Mouse (Mus musculus) heart, embryonic 13.5 days (tissue): ENCODE data around the gene Caprin2. TPM values are rescaled to one million over a fixed set of nuclear protein-coding genes. Genes with fewer than 3 reads are reported as not detected.
A peak's percentile ranks its signal among the peaks of the same experiment; 100 is the strongest.
"Not testable (repeated sequence)": the region's sequence is repeated elsewhere in the genome, so short reads cannot be mapped to it uniquely, and the experiment has no call there.

ENCODE experiments used
- ATAC-seq: fragments of 200-750 bp; cut with Nextera tagmentation; 2 replicates; pipeline ENCODE4 v1.8.0; 2017; ENCODE audit warnings: moderate TSS enrichment; ENCODE audit not compliant: insufficient number of reproducible peaks, low FRiP score, low TSS enrichment; ENCODE audit errors: extremely low read depth
- H3K27ac ChIP-seq: fragments of 300-500 bp; sonication (generic); replicated peaks from 2 replicates; pipeline ENCODE4 v1.5.1; 2015; ENCODE audit warnings: moderate library complexity, mild to moderate bottlenecking, inconsistent platforms
- H3K27me3 ChIP-seq: fragments of 300-500 bp; sonication (generic); replicated peaks from 2 replicates; pipeline ENCODE4 v1.6.1; 2015; ENCODE audit warnings: mild to moderate bottlenecking, inconsistent platforms
- H3K36me3 ChIP-seq: fragments of 300-500 bp; sonication (generic); 2 replicates; pipeline ENCODE4 v1.6.1; 2015; ENCODE audit warnings: mild to moderate bottlenecking, inconsistent platforms
- H3K4me1 ChIP-seq: fragments of 300-500 bp; sonication (generic); 2 replicates; pipeline ENCODE4 v1.6.1; 2015; ENCODE audit warnings: inconsistent platforms
- H3K4me2 ChIP-seq: fragments of 300-500 bp; sonication (generic); 2 replicates; pipeline ENCODE4 v1.6.1; 2015; ENCODE audit warnings: inconsistent platforms, mild to moderate bottlenecking, moderate library complexity
- H3K4me3 ChIP-seq: fragments of 300-500 bp; sonication (generic); 2 replicates; pipeline ENCODE4 v1.5.1; 2015; ENCODE audit warnings: moderate library complexity, mild to moderate bottlenecking, inconsistent platforms
- H3K9ac ChIP-seq: fragments of 300-500 bp; sonication (generic); 2 replicates; pipeline ENCODE4 v1.6.1; 2015; ENCODE audit warnings: inconsistent platforms, mild to moderate bottlenecking, moderate library complexity
- H3K9me3 ChIP-seq: fragments of 300-500 bp; sonication (generic); 2 replicates; pipeline ENCODE4 v1.6.1; 2016; ENCODE audit warnings: inconsistent platforms
- WGBS: fragments of 180-500 bp; shearing (Covaris S2); methylation state at CpG from one replicate; pipeline ENCODE4 v1.1.7; 2015; ENCODE audit warnings: mixed read lengths; 5-methylcytosine and 5-hydroxymethylcytosine counted together
- polyA plus RNA-seq: library from polyadenylated mRNA; unstranded; fragments of >200 nt; fragmentation: Nextera tagmentation; extraction: Ambion mirVana; gene quantifications from 2 replicates; pipeline ENCODE4 v1.2.1, GENCODE M21; 2015

The Caprin2 gene
- polyA plus RNA-seq, result 11.6 and 11.7 TPM in 2 replicates

- Histone ChIP-seq H3K36me3 (no peaks in the 10 kb centered on the region), H3K27ac (peak within 1 kb of the TSS; percentile 89), H3K4me1 (peaks cover 8% of the 10 kb centered on the region), H3K9me3 (no peaks in the 10 kb centered on the region), H3K4me3 (peak within 1 kb of the TSS; percentile 85), H3K27me3 (no peaks in the 10 kb centered on the region), H3K9ac (peak within 1 kb of the TSS; percentile 91), H3K4me2 (peak within 1 kb of the TSS; percentile 91)
- under 1% methylated on average over 60 of the region's 65 CpGs for WGBS
- peak; percentile 95 for ATAC-seq
These were observed at the start of gene Caprin2 for GRCm38 (mm10) chr6:148895773-148896506. Caprin2 (minus strand) TSS chr6:148896237.

DNA sequence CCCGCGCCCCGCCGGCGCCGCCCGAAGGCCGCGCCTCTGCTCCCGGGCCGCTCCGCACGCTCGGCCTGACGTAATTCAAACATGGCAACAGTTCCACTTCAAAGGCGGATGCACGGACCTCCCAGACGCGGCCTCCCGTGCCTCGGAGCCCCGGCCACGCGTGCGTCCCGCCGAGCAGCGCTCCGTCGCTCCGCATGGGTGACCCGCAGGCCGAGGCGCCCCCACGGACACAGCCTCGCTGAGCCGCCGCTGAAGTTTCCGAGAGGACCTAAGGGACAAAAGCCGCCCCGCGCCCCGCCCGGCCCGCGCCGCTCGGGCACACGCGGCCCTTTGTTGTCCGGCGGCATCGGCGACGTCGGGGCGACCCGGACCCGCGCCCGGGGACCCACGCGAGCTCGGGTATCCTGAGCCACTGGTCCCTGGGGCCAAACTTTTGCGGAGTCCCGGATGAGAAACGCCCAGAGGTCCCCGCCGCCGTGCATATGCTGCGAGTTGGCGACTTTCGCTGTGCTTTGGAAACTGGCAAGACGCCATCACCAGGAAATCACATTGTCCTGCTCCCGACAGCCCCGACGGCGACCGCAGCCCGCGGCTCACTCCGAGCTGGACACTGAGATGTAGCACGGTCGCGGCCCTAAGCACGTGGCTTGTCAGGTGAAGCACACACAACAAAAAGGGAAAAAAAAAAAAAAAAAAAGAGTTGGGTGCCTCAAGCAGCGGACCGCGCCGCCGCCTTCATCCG lies 48.9 kb upstream of the Caprin2 start:
- WGBS, result under 1% methylated on average over 91 of the region's 92 CpGs
- Histone ChIP-seq H3K4me3 (peak overlapping the region; percentile 92), H3K36me3 (peaks cover 17% of the 10 kb centered on the region), H3K9me3 (no peaks in the 10 kb centered on the region), H3K4me2 (peak overlapping the region; percentile 87), H3K27ac (peak overlapping the region; percentile 95), H3K9ac (peak overlapping the region; percentile 89), H3K27me3 (no peaks in the 10 kb centered on the region), H3K4me1 (peaks cover 31% of the 10 kb centered on the region)
- ATAC-seq, result peak; percentile 56

DNA sequence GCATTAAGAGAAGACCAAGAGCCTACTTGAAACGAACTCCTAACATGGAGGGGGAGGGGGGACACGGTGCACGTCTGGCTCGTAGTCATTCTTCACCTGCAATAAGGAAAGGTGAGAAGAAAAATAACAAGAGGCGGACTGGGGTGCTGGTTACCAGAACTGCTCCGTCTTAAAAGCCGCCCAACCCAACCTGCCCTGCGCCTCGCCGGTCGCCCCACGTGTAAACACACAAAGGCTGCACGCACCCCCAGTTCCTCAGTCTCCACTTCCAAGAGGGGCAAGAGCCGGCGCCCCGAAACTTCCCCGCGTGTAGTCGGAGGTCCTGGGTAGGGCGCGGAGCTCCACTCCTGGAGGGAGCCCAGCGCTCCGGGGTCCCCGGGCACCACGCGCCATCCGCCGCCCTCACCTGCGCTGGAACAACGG lies 48.3 kb upstream of the Caprin2 start:
- Histone ChIP-seq H3K27me3 (no peaks in the 10 kb centered on the region), H3K4me2 (peak overlapping the region; percentile 87), H3K4me3 (peak overlapping the region; percentile 92), H3K36me3 (peaks cover 17% of the 10 kb centered on the region), H3K9ac (peak overlapping the region; percentile 89), H3K27ac (peak overlapping the region; percentile 95), H3K9me3 (no peaks in the 10 kb centered on the region), H3K4me1 (peaks cover 31% of the 10 kb centered on the region)
- peak; percentile 4; the same call in 1 of the 2 replicates for ATAC-seq
- 0% methylated on average over 28 of the region's 30 CpGs for WGBS

DNA sequence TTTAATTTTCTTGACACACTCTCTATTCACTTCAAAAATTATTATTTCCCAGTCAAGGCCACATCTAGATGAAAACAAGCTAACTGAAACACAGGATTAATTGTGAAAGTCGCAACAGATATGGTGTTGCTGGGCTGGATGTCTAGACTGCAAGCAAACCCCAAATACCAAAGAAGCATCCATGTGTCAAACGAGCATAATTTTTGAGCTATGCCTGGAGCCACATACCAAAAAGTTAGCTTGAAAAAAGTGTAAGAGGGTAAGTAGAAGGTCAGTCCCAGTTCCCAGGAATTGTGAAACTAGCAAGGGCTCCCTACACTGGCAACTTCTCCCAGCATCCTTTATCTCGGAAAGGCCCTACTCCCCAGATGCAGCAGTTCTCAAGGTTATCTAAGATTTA lies 47.7 kb upstream of the Caprin2 start:
- WGBS, result 24% methylated on average over 3 of the region's 3 CpGs
- peak overlapping the region; percentile 87 for H3K4me2 ChIP-seq
- peaks cover 17% of the 10 kb centered on the region for H3K36me3 ChIP-seq
- no peak for ATAC-seq
- no peaks in the 10 kb centered on the region for H3K27me3 ChIP-seq
- no peaks in the 10 kb centered on the region for H3K9me3 ChIP-seq
- peaks cover 31% of the 10 kb centered on the region for H3K4me1 ChIP-seq
- H3K9ac ChIP-seq, result peak overlapping the region; percentile 89
- H3K27ac ChIP-seq, result peak overlapping the region; percentile 95; the same call in 1 of the 2 replicates
- H3K4me3 ChIP-seq, result peak overlapping the region; percentile 92

DNA sequence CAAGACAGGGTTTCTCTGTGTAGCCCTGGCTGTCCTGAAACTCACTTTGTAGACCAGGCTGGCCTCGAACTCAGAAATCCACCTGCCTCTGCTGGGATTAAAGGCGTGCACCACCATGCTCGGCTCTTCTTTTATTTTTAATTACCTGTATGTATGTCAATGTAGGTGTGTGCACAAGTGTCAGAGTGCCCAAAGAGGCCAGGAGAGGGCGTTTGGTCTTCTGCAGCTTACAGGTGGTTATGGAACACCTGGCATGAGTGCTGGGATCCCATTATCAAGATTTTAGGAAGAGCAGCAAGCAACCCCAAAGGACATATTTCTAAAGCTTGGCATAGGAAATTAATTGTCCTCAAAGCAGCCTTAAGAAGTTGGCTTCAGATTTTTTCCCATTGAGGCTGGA lies 46.4 kb upstream of the Caprin2 start:
- no peak overlapping the region for H3K27ac ChIP-seq
- WGBS, result 82% methylated on average over 4 of the region's 4 CpGs
- H3K27me3 ChIP-seq, result no peaks in the 10 kb centered on the region
- H3K4me3 ChIP-seq, result no peak overlapping the region
- H3K4me2 ChIP-seq, result no peak overlapping the region; the same call in 1 of the 2 replicates
- H3K9me3 ChIP-seq, result no peaks in the 10 kb centered on the region
- H3K9ac ChIP-seq, result no peak overlapping the region
- H3K36me3 ChIP-seq, result peaks cover 17% of the 10 kb centered on the region
- no peak for ATAC-seq
- peaks cover 38% of the 10 kb centered on the region for H3K4me1 ChIP-seq

GRCm38 (mm10) chr6:148941880-148942279 lies 45.8 kb upstream of the Caprin2 start:
- peaks cover 17% of the 10 kb centered on the region for H3K36me3 ChIP-seq
- H3K9me3 ChIP-seq, result no peaks in the 10 kb centered on the region
- no peaks in the 10 kb centered on the region for H3K27me3 ChIP-seq
- H3K4me3 ChIP-seq, result no peak overlapping the region
- 61% methylated on average over 5 of the region's 5 CpGs for WGBS
- ATAC-seq, result no peak
- no peak overlapping the region for H3K4me2 ChIP-seq
- peaks cover 34% of the 10 kb centered on the region for H3K4me1 ChIP-seq
- H3K9ac ChIP-seq, result 0 out of 2 replicates have a peak overlapping the region, but pooled peaks have one; percentile 14
- no peak overlapping the region for H3K27ac ChIP-seq

DNA sequence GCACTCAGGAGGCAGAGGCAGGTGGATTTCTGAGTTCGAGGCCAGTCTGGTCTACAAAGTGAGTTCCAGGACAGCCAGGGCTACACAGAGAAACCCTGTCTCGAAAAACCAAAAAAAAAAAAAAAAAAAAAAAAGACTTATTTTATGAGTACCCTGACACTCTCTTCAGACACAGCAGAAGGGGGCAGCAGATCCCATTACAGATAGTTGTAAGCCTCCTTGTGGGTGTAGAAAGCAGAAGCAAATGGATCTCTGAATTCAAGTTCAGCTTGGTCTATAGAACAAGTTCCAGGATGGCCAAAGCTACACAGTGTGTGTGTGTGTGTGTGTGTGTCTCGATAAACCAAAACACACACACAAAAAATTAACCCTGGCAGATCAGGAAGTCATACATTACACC lies 44.3 kb upstream of the Caprin2 start:
- not testable (repeated sequence) for H3K4me3 ChIP-seq, H3K27me3 ChIP-seq, ATAC-seq, H3K4me2 ChIP-seq, H3K27ac ChIP-seq, H3K9ac ChIP-seq, H3K9me3 ChIP-seq
- Histone ChIP-seq H3K4me1 (peaks cover 36% of the 10 kb centered on the region), H3K36me3 (peaks cover 20% of the 10 kb centered on the region)
- 93% methylated on average over 2 of the region's 3 CpGs for WGBS

- no peaks in the 10 kb centered on the region for H3K27me3 ChIP-seq
- H3K27ac ChIP-seq, result no peak overlapping the region
- no peak for ATAC-seq
- no peak overlapping the region for H3K4me2 ChIP-seq
- no peaks in the 10 kb centered on the region for H3K9me3 ChIP-seq
- no peak overlapping the region for H3K9ac ChIP-seq
- H3K4me1 ChIP-seq, result peaks cover 30% of the 10 kb centered on the region
- H3K4me3 ChIP-seq, result no peak overlapping the region
- peaks cover 23% of the 10 kb centered on the region for H3K36me3 ChIP-seq
- 33% methylated on average over 1 of the region's 1 CpGs for whole genome bisulfite sequencing
These were observed 41.7 kb upstream of the Caprin2 start for GRCm38 (mm10) chr6:148937693-148938092.

DNA sequence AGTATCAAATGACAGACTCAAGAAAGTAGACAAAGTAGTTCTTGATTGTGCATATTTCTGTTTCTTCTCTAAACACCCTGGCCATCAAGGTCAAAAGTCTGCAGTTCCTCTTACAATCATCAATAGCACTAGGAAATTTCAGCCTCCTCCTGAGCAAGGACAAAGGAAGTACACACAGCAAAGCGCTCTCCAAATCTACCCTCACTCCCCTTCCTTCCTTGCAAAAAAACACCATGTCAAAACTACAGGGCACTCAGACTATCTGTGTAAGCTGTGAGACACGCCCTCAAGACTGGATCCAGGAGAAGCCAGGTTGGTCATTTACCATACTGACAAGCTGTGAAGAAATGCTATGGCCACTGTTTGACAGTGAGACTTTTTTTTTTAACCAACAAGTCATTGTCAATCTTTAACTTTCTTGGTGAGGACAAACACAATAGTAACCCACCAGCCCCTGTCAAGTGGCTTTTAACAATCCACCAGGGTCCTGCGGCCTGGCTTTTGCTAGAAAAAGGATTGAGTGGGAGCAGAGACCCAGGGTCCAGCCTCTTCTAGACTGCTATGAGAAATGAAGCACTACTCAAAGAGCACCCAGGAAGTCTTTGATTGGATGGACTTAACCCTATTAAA lies 39.0 kb upstream of the Caprin2 start:
- H3K27ac ChIP-seq, result peak overlapping the region; percentile 13
- H3K9ac ChIP-seq, result no peak overlapping the region
- H3K4me1 ChIP-seq, result peaks cover 19% of the 10 kb centered on the region
- H3K4me2 ChIP-seq, result no peak overlapping the region
- no peak overlapping the region for H3K4me3 ChIP-seq
- no peaks in the 10 kb centered on the region for H3K9me3 ChIP-seq
- no peaks in the 10 kb centered on the region for H3K27me3 ChIP-seq
- H3K36me3 ChIP-seq, result peaks cover 37% of the 10 kb centered on the region
- ATAC-seq, result no peak
- 53% methylated on average over 3 of the region's 3 CpGs for WGBS

GRCm38 (mm10) chr6:148931281-148931680 lies 35.2 kb upstream of the Caprin2 start:
- no peak for ATAC-seq
- 82% methylated on average over 6 of the region's 6 CpGs for WGBS
- no peak overlapping the region for H3K9ac ChIP-seq
- no peak overlapping the region for H3K27ac ChIP-seq
- no peaks in the 10 kb centered on the region for H3K9me3 ChIP-seq
- peaks cover 12% of the 10 kb centered on the region for H3K4me1 ChIP-seq
- peaks cover 68% of the 10 kb centered on the region for H3K36me3 ChIP-seq
- no peaks in the 10 kb centered on the region for H3K27me3 ChIP-seq
- H3K4me3 ChIP-seq, result no peak overlapping the region
- H3K4me2 ChIP-seq, result no peak overlapping the region

DNA sequence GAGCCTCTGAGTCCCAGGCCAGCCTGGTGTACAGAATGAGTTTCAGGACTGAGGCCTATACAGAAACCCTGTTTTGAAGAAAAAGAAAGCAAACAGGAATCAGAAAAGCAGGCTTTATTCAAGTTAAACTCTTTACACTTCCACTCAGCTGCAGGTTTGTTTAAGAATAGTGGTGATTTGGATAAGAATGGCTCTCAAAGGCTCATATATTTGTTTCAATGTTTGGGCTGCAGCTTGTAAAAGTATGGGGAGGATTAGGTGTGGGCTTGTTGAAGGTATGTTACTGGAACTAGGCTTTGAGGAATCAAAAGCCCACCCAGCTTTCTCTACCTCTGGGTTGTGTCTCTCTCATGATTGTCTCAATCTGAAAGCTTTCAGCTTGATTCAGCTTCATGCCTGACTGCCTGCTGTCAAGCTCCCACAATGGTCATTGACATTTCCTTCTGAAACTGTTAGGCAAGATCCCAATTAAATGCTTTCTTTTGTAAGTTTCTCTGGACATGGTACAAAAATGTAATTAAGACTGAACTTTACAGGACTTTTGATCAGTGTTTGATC lies 22.9 kb upstream of the Caprin2 start:
- no peak overlapping the region for H3K4me3 ChIP-seq
- no peak overlapping the region for H3K27ac ChIP-seq
- H3K4me2 ChIP-seq, result no peak overlapping the region
- no peaks in the 10 kb centered on the region for H3K9me3 ChIP-seq
- no peaks in the 10 kb centered on the region for H3K4me1 ChIP-seq
- ATAC-seq, result no peak
- no peaks in the 10 kb centered on the region for H3K27me3 ChIP-seq
- H3K9ac ChIP-seq, result no peak overlapping the region
- peaks cover 35% of the 10 kb centered on the region for H3K36me3 ChIP-seq
